Mouse (Mus musculus) left cerebral cortex, postnatal 14 days (tissue): Measurements from ENCODE around the gene Sema3f. TPM values are rescaled to one million over a fixed set of nuclear protein-coding genes. Genes with fewer than 3 reads are reported as not detected.

Experiments
- DNase-seq, 2 experiments: peaks; one replicate each; pipeline ENCODE4 v3.0.0; 2021 to 2022; ENCODE audit warnings: low spot score in 2 of 2, mixed read lengths in 1 of 2
- intact Hi-C: fragments of 180-260 bp; cut with DNase I; formaldehyde crosslinking; loops from one replicate; pipeline ENCODE4 v1.15.1; 2025
- total RNA-seq, 2 experiments: library from RNA; stranded (reverse); gene quantifications; 2 replicates each; pipeline ENCODE4 v1.2.3; 2021

The Sema3f gene
- total RNA-seq, 2 experiments from 2014 or later: 11.7 to 16.2 TPM

- intact Hi-C loops: no loop called here
- no peak for DNase-seq
These were observed 40.8 kb downstream of the Sema3f start, which contains the start of gene Slc38a3 for GRCm38 (mm10) chr9:107669480-107669945. Slc38a3 (minus strand) TSS chr9:107669530.

DNA sequence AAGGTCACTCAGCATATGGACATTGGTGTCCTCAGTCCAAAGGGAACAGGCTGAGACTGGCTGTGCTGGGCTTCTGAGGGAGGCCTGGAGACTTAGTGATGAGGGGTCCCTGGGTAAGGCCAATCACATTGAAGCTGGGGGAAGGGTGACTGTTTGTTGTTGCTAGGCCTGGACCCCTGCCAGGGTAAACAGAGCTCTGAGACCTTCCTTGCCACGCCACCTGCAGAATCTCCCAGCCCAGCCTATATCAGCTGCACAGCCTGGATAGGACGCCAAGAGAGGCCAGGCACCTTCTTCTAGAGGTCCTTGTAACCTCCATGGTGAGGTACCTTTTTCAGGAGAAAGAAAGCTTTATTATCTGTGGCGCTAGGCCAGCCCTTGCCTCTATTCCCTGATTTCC lies 41.4 kb downstream of the Sema3f start:
- intact Hi-C loops: no loop called here
- DNase-seq: no peak

- no peak for DNase-seq
- intact Hi-C loops: no loop called here
These were observed 42.3 kb downstream of the Sema3f start for GRCm38 (mm10) chr9:107668011-107668410.

- intact Hi-C loops: no loop called here
- DNase-seq: peak in 1 of 2 experiments; percentile 52
These were observed 43.1 kb downstream of the Sema3f start for GRCm38 (mm10) chr9:107667219-107667618.

DNA sequence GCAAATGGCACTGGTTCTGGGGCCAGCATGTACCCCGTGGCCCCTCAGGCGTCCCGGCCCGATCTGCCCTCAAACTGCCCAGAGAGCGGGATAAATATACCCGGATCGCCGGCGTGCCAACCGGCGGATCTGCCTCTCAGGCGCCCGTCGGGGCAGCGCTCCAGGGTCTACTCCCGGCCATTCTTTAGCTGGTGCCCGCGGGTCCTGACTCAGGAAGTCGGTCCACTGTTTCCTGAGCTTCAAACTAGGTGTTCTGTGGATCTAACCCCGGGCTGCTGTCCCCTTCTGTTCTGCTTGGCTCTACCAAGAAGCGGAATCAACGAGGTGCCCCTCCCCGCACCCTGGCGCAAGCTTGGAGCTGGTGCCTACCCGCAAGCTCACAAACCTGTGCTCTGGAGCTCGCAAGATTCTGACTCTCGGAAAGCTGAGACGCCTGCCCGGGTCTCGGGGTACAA lies 43.5 kb downstream of the Sema3f start:
- DNase-seq: no peak
- intact Hi-C loops: no loop called here

- intact Hi-C loops: no loop called here
- DNase-seq: no peak
These were observed 45.0 kb downstream of the Sema3f start for GRCm38 (mm10) chr9:107665308-107665707.

DNA sequence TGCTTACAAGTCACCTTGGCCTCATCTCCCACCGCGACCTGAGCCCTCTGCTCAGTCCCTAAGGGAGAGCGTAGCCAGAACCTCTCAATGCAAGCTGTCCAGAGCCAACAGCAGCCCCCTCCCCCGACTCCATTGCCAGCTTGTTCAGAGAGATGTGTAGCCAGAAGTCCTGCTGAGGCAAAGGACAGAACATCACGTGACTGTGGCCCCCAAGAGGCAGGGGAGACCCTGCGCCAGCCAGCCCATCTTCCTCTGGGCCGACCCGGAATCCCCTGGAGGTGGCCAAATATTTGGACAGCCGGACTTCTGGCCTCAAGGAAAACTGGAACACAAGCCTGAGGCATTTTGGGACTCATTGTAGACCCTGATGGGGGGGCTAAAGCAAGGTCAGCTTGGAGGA lies 46.8 kb downstream of the Sema3f start:
- intact Hi-C loops: no loop called here
- no peak for DNase-seq

GRCm38 (mm10) chr9:107662342-107662741 lies 47.9 kb downstream of the Sema3f start:
- DNase-seq: no peak
- intact Hi-C loops: no loop called here

GRCm38 (mm10) chr9:107660777-107661176 lies 49.5 kb downstream of the Sema3f start:
- intact Hi-C loops: no loop called here
- no peak for DNase-seq

DNA sequence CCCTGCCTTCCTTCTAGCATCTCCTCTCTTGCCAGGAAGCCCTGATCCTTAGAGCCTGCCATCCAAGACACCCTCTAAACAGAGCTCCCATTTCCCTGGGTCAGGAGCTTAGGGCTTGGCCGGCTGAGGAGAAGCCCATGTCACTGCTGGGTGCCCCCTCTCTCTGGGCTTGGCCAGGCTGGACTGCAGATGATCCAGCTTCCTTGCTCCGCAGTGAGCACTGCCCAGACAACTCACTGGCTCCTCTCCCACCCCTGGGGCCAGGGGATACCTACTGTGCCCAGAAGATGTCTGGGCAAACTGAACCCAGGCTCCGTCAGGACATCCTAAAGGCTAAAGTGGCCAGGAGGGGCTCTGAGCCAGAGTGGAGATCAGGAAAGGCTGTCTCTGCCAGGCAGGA lies 50.3 kb downstream of the Sema3f start:
- no peak for DNase-seq
- intact Hi-C loops: no loop called here

- DNase-seq: peak; percentile 63 to 73
- intact Hi-C loops: no loop called here
These were observed 50.7 kb downstream of the Sema3f start for GRCm38 (mm10) chr9:107659551-107659950.

GRCm38 (mm10) chr9:107658096-107658495 lies 52.2 kb downstream of the Sema3f start:
- intact Hi-C loops: no loop called here

DNA sequence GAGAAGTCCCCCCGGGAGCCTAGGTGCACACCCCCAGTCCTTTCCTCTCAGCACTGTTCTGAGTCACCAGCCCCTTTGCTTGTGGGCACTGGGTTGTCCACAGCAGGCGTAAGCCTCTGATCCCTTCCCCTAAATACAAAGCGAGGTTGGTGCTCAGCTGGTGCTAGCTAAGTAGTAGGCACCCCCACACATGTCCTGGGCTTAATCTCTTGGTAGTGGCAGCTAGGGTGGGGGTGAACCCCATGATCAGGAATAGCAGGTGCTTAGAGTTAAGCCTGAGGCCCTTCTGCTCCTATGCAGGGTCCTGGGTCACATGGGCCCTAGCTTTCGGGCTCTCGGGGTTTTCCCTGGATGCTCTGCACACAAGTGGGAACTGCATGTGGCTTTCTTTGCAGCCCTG lies 53.1 kb downstream of the Sema3f start:
- no peak for DNase-seq
- intact Hi-C loops: no loop called here

More at GRCm38 (mm10) chr9:107658096-107658495, 52.2 kb downstream of the Sema3f start:
- no peak for DNase-seq

- intact Hi-C loops: no loop called here
- no peak for DNase-seq
These were observed 55.7 kb downstream of the Sema3f start for GRCm38 (mm10) chr9:107654585-107654984.

GRCm38 (mm10) chr9:107653474-107653873 lies 56.8 kb downstream of the Sema3f start:
- intact Hi-C loops: no loop called here
- DNase-seq: no peak

- DNase-seq: no peak
These were observed 59.4 kb downstream of the Sema3f start for GRCm38 (mm10) chr9:107650708-107651481.

DNA sequence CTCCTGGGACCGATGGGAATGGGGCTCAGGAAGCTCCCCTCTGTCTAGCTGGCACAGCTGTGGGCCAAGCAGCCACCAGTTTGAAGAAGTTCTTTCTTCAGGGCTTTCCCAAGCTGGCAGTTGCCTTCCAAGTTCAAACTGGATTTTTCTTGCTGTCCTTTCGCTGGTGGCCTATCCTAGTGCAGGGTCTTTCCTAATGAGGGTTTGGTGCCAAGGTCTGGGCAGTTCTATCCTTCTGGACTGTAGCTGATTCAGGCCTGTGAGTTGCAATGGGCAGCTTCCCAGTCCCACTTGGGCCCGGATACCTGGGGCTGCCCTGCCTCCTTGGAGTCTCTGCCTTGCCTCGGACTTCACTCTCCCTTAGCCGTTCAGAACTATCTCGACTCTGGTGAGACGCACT lies 60.0 kb downstream of the Sema3f start:
- no peak for DNase-seq
- intact Hi-C loops: no loop called here

More at GRCm38 (mm10) chr9:107650708-107651481, 59.4 kb downstream of the Sema3f start:
- intact Hi-C loops: no loop called here

DNA sequence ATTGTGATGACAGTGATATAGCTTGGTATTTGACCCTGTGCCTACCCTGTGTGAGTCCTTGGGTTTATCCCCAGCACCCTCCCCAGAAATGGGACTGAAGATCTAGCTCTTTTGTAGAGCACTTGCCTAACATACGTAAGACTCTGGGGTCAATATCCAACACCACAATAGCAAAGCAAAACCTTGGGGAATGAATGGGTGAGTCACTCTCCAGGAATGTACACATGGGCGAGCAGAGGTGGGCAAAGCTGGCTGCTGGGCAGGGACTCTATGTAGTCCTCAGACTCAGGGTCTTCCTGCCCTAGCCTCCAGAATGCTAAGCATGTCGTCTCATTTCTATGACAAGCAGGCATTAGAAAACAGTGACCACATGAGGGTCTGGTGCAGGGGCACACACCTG lies 61.5 kb downstream of the Sema3f start:
- intact Hi-C loops: loop anchor here (5.0 kb wide), 1 partner anchor 84 kb away; no protein-coding TSS in a partner anchor
- DNase-seq: no peak

GRCm38 (mm10) chr9:107646975-107647374 lies 63.3 kb downstream of the Sema3f start:
- intact Hi-C loops: loop anchor here (5.0 kb wide), 1 partner anchor 85 kb away; no protein-coding TSS in a partner anchor
- DNase-seq: no peak

DNA sequence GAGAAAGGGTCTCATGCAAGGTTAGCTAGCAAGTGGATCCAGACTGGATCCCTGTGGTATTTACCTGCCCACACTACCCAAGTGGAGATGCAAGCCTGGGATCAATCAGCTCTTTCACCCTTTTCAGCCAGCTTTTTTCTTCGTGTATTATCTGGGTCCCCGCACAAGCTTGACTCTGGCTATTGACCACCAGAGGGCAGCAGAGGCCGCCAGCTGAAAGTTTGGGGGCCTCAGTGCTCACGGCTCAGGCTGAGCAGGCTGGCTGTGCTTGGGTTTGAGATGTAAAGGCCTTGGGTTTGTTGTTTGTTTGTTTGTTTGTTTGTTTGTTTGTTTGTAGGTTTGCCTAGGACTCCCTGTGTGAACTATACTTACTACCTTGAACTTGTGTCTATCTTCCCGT lies 64.7 kb downstream of the Sema3f start:
- DNase-seq: peak in 1 of 2 experiments; percentile 85
- intact Hi-C loops: loop anchor here (1.0 to 5.0 kb wide), 3 partner anchors 19 to 87 kb away; no protein-coding TSS in a partner anchor

DNA sequence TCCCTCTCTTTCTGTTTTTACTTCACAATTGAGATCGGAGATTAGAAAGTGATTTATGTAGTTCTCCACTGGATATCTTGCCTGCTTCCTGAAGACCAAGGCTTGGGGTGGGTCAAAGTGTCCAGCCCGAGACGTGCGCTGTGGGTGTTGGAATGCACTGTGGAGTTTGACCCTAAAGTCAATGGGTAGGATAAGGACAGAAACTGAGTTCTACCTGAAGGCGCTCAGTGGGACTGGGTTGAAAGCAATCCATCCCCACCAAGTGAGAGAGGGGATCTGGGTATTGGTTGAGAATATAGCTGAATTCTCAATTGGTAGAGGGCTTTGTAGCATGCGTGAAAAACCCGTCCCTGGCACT lies 65.1 kb downstream of the Sema3f start:
- intact Hi-C loops: loop anchor here (1.0 to 5.0 kb wide), 3 partner anchors 18 to 87 kb away; no protein-coding TSS in a partner anchor
- no peak for DNase-seq
